Mouse (Mus musculus) monocyte, adult 5-6 weeks (primary cell): Measurements from ENCODE around the gene Nipal1. TPM values are rescaled to one million over a fixed set of nuclear protein-coding genes. Genes with fewer than 3 reads are reported as not detected.

Source experiments
- ATAC-seq: fragments of 153-309, 156-312 bp; replicated peaks from 2 replicates; pipeline ENCODE4 v1.8.0; 2017; ENCODE audit warnings: mild to moderate bottlenecking; ENCODE audit not compliant: low TSS enrichment, insufficient number of reproducible peaks, severe bottlenecking, poor library complexity, low FRiP score
- total RNA-seq: library from RNA; stranded (forward); fragments of 200-1000, 200-491, 200-594 nt; gene quantifications from 3 replicates; pipeline ENCODE4 v1.2.3, GENCODE M21; 2017

The Nipal1 gene
- total RNA-seq, 1 experiment from 2014 or later = 4.8 TPM

DNA sequence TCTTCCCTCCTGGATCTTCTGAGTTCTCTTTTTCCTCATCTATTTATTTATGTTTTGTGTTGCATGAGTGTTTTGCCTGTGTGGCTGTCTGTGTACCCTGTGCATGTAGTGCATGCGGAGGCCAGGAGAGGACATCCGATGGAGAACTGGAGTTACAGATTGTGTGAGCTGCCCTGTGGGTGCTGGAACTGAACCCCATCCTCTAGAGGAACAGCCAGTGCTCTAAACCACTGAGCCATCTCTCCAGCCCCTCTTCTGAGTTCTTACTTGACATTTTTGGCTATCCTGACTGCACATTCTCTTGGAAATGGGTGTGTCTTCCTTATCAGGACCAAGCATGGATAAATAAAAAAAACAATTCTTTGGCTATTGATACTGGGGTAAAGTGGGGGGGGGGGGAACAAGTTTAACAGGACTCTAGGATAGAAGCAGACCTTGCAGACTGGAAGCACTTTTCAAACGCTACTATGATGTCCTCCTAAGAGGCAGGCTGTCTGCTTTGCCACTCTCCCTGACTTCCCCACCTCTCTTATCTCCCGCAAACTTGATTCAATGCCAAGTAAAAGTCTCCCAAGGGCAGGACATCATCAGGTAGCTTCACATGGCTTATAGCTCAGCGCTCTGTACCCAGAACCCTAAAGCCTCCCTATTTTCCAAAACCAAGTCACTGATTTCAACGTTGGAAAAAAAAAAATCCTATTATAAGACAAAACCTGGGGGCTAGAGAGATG is 13.6 kb downstream of the Nipal1 start:
- ATAC-seq = no peak

- ATAC-seq = no peak
These were observed 16.5 kb downstream of the Nipal1 start for GRCm38 (mm10) chr5:72664126-72664525.

DNA sequence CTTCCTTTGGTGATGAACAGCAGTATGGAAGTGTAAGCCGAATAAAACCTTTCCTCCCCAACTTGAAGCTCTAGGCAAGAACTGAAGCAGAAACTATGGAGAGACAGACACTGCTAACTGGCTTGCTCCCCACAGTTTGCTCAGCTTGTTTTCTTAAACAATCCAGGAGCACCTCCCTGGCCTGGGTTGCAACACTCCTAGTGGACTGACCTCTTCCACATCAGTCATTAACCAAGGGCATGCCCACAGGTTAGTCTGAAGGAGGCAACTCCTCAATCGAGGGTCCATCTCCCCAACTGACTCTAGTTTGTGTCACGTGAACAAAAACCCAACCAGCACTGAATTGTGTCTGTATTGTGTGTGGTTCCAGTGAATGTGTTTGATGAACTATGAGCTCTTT is 17.3 kb downstream of the Nipal1 start:
- ATAC-seq = no peak

GRCm38 (mm10) chr5:72665281-72665680 is 17.7 kb downstream of the Nipal1 start:
- ATAC-seq = peak; percentile 59; the same call in 1 of the 2 replicates

- ATAC-seq = no peak
These were observed 18.8 kb downstream of the Nipal1 start for GRCm38 (mm10) chr5:72666428-72666827.

DNA sequence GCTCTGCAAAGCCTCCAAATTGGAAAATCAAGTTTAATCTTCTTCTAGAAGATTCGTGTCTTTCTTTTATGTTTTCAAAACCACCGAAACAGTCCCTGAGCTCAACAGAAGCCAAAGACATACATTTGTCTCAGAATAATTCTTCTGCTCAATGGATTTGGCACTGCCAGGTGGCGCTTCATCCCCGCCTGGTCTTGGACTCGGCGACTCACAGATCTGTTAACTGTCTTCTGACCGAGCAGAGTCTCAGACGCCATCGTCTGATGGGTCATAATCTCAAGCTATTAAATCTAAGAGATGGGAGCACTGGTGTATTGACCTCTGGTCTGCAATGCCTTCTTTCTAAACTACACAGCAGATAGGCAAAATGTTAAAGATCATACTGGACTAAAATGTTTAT is 20.8 kb downstream of the Nipal1 start:
- no peak for ATAC-seq

DNA sequence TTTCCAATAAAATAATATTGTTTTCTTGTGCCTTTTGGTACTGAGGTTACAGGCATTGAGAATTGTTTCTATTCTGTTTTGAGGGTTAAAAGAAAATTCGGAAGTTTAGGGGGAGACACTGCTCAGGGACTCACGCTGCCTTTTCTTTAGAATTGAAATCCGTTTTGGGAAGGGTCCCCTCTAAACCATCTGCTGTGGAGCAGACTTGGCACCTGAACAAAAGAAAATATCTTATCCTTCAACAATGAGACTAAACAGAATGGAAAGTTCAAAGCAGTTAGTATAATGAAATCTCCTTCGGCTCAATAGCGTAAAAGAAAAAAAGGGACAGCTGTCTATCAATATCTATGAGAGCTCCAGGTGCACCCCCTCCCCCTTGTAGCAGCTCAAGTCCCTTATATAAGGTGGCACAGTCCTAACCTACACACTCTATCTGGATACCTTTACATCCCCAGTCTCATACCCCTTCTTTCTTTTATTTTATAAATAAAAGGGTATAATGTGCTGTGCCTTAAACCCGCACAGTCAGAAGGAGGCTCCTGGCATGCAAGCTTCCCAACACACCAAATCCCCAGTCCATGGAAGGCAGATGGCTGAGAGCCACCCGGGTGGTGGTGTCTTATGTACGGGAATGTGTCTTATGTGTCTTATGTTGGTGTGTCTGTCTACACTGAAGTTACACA is 23.6 kb downstream of the Nipal1 start:
- no peak for ATAC-seq

DNA sequence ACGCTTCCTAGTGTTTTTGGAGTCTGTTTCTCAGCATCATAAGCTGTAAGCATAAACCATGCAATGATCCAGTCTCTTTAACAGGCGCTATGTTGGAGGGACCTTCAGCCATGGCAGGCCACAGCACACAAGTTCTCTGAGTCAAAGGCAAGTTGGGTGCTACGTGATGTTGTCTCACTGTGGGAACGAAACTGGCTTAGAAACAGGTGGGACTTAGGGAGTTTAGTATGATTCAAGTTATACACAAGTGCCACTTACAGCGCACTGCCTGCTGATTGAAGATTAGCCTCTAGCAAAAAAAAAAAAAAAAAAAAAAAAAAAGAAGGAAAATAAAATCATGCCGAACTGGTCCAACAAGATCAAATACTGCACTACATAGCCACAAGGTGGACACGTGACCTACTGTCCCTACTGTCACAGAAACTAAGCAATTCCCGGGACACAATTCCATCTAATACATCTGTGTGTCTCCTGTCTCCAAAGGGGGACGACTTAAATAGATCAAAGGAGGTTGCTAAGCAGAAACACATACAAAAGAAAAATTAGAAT is 27.5 kb downstream of the Nipal1 start:
- no peak for ATAC-seq

DNA sequence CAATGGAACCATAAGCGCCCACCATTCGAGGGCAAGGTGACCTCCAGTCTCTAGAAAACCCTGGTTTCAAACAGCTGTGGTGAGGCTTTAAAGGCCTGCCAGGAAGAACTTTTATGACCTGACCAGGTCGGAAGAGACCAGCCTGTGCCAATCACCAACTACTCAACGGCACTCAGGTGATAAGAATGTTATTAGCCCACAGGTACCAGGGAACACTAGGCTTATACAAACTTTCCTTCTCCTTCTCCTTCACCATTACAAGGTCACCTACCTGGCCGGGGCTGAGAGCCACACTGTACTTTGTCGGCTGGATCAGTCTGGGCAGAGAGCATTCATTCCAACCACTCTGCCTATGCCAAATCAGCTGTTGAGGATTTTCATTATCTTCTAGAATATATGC is 33.9 kb downstream of the Nipal1 start:
- no peak for ATAC-seq

GRCm38 (mm10) chr5:72689556-72689955 is 42.0 kb downstream of the Nipal1 start:
- ATAC-seq = no peak

DNA sequence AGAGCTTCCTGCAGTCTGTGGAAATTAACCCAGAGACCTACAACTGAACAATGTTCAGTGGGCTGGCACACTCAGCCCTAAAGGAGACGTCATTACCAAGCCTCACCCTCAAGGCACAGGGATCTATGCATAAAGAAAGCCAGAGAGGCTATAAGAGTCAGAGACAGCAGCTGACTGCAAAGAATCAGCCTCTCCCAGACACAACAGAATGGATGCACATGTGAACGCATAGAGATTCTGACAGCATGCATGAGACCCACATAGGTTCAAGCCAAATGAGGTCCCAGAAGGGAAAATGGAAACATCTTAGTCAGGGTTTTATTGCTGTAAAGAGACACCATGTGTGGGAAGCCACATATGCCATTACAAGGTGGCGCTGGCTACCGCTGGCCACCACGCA is 42.9 kb downstream of the Nipal1 start:
- no peak for ATAC-seq

DNA sequence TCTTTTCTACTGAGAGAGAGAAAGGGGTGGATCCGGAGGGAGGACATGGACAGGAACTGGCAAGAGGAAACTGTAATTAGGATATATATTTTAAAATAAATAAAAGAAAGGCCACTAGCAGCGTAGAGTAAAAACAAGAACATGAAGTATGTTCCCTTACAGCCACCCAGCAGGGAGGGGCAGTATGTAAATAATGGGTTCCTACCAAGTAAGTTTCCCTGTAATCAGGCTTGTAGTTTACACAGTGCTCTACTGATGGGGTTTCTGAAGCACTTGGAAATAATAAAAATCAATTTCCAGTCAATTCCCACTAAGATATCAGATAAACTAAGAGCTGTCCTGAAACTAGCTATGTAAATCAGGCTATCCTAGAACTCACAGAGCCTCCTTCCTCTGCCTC is 47.1 kb downstream of the Nipal1 start:
- no peak for ATAC-seq

DNA sequence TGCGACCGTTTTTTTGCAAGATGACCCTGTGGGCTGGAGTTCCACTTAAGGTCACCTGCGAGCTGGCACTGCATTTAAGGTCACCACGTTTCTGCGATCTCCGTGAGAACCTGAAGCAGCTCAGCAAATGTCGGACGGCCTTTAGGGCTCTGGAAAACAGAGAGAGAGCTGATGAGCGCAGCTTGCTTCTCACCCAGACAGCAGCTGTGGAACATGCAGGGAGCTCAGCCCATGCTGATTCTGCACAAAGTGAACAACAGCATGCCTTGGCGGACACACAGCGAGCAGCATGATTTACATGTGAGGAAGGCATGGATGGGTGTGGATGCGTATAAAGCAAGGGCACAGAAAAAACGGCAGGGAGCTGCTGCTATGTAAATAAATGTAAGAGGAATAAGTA is 48.9 kb downstream of the Nipal1 start:
- no peak for ATAC-seq

DNA sequence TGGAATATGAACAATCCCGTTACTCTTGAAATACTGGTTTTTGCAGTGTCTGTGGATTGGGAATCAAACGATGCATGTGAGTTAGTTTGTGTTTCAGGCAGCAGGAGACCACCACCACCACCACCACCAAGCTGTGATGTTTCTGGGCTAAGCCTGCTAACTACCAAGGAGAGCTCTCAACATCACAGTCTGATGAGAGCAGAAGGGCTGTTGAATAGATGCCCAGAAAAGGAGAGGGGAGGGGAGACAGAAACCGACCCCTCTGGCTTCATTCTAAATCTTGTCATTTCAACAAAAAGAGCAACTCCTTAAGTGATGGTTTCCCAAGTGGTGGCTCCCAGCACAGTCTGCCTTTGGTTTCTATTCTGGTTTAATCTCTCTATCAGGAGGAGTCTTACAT is 50.7 kb downstream of the Nipal1 start:
- no peak for ATAC-seq

DNA sequence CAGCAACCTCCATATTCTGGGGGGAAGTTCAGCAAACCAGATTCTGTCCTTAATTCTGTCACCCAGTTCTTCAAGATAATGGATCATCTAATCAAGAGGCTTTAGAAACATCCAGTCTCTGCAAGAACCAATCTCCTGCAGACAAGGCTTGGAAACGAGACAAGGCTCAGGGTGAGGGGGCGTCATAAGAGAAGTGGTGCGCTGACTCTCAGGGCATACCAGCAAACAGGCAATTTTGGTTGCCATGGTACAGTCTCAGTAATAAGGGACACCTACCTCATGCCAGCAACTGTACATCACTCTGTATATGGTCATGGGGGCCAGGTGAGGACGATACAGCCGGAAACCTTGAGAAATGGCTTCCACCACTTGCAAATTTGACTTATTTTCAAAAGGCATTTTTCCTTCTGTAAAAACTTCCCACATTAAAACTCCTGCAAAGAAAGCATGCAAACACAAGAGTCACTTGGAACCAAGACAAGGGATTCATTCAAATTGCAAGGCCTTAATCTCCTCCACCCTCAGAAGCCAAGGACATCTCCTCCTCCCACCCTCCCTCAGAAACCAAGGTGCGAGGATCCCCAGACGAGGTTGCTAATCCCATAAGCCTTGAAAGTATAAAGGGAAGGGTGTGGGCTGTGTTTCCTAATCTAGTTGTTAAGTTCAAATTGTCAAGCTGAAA is 51.4 kb downstream of the Nipal1 start:
- ATAC-seq = no peak

DNA sequence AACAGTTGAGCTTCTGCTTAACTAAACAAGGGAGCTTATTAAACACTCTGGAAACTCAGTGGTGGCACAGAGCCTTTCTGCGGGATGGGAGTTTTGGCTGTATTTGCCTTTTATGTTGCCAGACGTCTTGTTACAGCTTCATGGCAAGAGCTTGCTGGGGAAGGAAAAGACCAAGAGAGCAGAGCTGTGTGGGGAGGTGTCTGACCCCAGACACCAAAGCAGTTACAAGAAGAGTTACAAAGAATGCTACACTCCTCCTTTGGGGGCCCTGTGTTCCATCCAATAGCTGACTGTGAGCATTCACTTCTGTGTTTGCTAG is 51.9 kb downstream of the Nipal1 start:
- ATAC-seq = no peak

- no peak for ATAC-seq
These were observed 54.6 kb downstream of the Nipal1 start for GRCm38 (mm10) chr5:72702202-72702601.

DNA sequence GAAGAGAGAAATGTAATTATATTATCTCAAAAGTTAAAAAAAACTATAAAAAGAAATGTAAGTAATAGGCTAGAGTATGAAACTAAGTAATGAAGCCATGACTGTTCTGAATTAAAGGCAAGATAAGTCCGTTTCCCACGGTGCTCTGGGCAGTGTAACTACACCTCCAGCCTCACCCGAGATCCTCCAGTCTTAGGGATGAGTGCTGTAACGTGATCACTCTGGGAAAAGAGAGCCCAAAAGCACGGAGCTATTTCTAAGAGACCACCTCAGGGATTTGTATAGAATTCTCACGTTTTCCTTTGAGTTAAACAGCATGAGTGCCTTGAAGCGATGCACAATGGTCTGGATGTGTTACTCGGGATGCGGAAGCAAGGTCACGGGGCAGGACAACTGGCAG is 58.5 kb downstream of the Nipal1 start:
- no peak for ATAC-seq

DNA sequence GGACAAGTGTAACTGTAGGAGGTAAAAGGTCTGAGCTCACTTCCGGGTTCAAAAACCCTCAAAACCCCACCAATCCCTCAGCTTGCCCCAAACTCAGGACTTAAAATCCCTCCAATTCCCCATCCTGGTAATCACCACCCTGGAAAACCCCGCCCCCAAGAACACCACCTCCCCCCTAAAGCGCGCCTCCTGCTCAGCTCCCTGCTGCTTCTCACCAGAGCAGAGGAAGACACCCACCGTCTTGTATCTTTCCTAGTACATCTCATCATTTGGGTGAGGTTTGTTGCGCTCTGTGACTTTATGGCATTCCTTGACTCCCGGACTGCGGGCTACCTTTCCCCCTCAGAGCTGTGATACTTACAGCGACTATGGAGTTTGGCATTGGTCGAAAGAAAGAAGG is 59.1 kb downstream of the Nipal1 start:
- no peak for ATAC-seq

DNA sequence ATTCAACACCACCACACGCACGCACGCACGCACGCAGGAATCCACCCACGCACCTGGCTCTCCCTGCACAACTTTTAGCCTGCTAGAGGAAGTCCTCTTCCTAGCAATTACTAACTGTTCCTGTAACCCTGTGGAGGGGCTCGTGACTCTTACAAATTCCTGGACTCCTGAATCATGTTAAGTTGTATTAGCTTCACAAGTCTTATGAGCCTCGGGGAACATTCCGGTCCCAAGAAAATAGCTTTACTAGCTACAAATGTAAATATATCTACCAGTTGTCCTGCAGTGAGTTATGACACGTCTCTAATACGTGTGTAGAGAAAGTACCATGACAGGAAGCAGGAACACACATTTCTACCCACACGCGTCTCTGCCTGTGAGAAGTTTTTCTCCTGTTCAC is 61.9 kb downstream of the Nipal1 start:
- no peak for ATAC-seq
